Mouse (Mus musculus) kidney, adult 18-20 months (tissue): ENCODE measurements around the gene Card10.
A peak's percentile ranks its signal among the peaks of the same experiment; 100 is the strongest.

ENCODE experiments used
- DNase-seq: peaks from one replicate; pipeline ENCODE4 v3.0.0; 2021

The Card10 gene

DNA sequence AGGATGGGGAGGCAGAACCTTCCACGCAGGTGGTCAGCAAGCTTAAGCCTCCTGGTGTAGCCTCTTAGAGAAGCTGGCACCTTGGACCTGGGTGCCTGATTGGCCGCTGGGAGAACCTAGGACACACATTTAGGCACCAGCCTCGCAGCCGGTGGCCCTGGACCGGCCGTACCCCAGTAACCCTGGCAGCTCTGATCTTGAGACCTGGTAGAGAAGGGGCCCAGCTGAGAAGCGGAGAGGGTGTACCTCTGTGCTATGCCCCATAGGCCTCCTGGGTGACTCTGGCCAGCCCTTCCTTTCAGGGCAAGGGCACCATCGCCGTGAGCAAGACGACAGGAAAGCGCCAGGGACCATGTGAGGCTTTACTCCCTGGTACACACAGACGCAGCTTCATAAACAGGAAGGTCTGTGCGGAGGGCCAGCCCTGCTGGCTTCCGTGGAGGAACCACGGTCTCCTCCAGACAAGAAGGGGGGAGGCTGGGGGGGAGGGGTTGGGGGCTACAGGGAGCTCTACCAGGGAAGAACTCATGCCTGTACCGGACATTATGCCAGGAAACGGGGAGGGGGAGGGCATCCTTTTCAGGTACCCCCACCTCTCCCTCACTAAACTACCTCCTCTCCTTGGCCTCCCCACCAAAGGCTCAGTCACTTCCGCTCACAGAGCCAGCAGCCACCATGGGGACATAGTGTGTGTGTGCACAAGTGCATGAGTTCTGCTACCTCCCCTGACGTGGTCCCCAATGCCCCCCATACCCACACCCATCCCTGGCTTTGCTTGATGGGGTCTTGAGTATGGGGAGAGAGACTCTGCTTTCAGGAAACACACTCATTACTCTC is 31.1 kb downstream of the Card10 start:
- DNase-seq = peak; percentile 54

DNA sequence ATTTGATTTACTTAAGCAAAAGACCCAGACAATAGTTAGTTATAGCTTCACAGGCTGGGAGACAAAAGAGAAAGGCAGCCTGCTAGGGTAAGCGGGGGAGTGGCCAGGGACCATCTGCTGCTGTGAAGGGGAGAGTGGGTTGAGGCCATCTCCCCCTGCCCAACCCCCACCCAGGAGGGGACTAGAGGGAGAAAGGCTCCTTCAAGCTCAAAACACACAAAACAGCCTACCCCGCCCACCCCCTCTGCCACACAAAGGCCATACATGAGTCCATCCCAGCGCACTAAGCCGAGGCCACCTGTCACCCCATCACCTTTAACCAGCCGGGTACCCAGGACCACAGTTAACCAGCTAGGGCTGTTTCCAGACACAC is 31.9 kb downstream of the Card10 start:
- DNase-seq = no peak

DNA sequence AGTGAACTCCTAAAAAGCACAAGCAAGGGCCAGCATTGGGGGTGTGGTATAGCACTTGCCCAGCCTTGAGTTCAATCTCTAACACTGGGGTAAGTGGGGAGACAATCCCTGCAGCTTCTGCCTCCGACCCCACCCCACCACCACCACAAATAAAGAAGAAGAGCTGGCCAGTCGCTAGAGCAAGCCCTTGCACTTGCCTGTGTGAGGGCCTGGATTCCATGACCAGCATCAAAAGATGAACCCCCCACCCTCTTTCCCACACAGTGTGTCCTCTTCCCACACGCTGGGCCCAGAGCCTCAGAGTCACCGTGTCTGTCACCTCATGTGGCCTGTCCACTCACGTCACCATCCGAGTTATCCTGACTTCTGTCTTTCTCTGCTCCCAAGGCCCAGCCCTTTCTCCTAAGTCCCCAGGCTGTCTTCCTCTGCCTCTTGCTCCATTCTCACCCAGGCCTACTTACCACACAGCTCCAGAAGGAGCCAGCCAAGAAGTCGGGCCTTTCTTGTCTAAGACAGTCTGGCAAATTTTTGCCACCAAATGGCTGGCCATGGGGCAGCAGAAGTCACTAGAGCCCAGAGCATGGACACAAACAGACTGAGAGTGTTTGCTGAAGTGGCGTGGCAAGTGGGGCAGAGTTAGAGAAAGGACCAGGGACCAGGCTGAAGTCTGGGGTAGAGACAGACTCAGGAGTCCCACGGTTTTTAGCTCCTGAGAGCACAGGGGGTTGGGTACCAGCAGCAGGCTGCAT is 32.4 kb downstream of the Card10 start:
- no peak for DNase-seq

DNA sequence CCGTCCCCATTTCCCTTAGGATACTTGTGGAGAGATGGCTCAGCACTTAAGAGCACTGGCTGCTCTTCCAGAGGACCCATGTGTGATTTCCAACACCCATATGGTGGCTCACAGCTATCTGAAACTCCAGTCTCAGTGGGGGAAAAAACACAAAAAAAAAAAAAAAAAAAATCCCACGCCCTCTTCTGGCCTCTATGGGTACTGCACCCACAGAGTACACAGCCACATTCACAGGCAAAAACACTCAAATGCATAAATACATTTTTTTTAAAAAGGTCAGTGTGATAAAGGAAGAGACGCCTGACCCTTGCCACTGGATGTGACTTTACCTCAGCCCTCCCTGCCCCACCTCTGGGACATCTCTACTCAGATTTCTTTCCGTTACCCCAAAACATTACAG is 33.8 kb downstream of the Card10 start:
- no peak for DNase-seq

DNA sequence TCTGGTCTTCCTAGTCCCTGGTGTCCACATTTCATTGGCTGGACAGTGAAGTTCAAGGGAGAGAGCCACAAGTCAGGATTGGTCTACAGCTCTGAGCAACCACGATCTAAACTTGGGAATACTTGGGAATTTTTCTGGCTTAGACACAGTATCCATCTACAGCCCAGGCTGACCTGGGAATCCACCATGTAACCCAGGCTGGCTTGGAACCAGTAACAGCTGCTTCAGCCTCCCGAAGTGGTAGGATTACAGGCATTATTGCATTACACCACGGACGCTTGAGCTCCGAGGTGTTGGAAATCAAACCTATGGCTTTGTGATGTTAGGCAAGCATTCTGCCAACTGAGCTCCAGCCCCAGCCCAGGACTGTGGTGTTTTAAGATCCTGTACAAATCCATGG is 39.1 kb downstream of the Card10 start:
- no peak for DNase-seq

DNA sequence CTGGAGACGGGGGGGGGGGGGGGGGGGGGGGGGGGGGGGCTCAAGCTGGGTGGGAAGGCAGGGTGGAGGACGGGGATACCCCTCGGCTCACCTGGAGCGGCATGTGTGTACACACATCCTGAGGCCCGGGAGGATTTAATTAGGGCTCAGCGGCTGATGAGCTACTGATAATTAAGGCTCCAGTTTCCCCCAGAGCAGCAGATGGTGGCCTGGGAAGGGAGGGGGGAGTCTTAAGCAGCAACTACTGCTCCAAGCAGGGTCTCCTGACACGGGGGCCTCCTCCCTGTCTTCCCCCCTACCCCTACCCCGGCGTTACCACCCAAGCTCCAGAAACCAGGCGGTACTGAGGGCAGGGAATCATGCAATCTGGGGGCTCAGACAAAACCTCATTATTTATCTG is 39.6 kb downstream of the Card10 start:
- no peak for DNase-seq

DNA sequence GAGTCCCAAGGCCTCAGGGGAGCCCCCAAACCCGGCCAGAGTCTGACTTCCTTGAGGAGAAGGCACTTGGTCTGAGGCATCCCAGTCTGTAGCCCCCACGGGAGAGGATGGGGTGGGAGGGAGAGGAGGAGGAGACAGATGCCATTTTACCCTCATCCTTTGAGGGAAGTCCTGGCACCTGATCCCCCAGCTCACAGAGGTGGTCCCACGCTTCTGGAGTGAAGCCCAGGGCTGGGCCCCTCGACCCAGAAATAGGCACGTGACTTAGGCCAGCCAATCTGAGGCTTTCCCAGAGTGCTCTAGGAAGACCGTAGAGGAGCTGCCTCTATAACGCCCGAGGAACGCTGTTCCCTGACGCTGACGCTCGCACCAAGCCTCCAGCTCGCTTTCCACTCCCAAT is 41.7 kb downstream of the Card10 start:
- no peak for DNase-seq

DNA sequence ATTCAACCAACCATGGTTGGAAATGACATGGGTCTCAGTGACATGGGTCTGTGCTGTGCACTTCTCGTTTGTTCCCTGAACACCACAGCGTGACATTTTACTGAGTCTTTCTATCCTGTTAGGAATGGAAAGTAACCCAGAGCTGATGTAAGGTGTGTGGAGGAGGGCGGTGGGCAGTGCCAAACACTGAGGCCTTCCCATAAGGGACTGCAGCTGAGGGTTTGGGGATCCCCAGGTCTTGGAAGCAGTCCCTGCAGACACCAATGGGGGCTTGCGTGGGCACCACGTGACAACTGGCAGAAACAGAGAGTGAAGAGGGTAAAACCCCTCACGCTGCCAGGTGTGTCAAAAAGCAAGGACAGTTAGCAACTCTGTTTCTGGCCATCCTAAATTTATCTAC is 44.7 kb downstream of the Card10 start:
- DNase-seq = no peak

DNA sequence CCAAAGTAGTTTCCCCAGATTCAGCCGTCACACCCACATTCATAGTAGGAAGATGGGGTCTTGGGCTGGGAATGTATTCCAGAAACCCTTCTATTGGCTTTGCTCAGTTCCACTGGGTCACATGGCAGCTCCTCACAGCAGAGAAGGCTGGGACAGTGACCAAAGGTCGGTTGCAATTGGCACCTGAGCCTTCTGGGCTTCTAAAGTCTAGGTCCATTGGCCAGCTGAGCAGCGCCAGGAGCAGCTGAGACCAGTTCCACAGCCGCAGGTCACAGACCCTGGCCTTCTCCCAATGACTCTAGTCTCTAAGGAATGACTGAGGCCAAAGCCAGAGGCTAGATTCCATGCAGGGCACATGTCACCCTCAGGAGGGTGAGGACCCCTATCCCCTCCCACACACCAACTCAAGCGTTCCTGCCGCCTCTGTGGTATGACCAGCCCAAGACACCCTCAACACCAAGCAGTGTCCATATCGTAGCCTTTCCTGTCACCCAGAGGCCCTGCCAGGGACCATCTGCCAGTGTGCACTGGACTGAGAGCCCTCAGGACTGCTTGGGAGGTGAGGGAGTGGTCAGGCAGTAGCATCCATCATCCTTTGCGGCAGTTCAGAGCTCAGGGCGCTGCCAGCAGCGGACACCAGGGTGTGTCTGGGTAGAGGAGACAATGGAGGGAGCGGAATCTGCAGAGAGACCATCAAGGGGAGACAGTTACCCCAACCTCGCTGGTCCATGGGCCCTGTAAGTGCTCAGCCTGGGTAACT is 46.7 kb downstream of the Card10 start:
- peak; percentile 73 for DNase-seq

DNA sequence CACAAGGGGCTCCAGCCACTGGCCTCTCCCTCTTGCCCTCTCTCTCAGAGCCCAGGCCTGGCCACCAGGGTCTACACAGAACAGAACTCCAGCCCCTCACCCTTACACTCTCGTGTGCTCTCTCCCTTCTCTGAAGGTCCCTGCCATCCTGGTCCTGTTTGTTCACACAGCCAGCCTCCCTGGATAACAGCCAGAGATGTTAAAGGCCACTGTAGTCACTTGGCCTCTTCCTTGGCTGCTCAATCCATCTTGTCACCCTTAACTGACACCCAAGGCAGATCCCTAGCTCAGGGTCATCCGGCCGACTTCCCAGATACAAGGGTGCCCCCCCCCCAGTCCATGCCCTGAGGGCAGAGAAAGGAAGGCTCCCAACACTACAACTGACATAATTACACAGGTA is 47.6 kb downstream of the Card10 start:
- DNase-seq = peak; percentile 29

DNA sequence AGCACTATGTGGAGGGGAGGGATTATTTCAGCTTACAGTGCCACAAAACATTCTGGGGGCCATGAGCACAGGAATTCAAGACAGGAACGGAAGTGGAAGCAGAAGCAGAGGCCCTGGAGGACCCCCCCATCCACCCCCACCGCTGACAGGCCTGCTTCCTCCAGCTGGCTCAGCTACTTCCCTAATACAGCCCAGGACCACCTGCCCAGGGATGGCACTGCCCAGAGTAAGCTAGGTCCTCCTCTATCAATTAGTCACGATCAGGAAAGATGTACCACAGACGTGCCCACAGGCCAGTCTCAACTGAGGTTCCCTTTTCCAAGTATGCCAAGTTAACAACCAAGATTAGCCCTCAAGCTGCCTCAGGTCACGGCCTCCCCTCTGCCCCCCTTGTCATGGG is 48.7 kb downstream of the Card10 start:
- no peak for DNase-seq

DNA sequence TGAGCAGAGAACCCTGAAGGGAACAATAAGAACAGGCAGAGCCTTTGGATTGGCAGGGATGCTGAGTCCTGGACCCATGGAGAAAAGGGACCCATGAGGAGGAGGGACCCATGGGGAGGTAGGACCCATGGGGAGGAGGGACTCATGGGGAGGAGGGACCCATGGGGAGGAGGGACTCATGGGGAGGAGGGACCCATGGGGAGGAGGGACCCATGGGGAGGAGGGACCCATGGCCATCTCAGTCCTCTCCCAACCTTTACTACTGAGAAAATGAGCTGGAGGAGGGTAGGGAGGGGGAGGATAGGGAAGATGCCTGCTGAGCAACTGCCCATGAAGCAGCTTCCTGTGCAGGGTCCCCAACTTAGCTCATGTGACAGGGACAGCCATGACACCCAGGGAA is 49.9 kb downstream of the Card10 start:
- no peak for DNase-seq

DNA sequence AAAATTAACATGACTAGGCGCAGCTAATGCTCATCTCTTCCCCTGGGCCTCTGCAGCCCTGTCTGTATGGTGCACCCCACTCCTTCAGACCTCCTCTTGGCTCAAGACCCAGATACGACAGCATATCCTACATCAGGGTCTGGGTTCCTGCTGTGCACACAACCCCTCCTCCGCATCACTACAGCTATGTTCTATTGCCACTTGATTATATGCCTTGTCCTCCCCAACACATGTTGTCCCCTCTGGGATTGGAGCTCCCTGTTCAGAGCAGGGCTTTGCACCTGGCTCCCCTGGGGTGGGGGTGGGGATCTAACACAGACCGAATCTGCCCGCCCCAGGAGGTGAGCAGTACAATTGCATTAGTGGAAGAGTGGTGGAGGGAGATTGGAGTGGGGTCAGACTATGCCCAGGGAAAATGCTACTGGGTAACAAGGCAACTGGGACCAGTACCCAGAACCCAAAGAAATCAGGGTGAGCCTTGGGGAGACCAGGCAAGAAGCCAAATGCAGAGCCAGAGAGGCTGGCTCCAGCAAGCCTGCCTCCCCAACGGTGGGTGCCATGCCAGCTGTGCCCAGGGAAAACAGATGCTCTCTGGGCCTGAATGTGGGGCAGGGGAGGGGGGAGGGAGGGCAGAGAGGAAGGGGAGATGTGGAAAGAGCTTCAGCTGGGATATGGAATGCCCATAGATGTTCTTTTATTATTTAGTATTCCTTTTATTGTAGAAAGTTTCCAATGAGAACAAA is 52.1 kb downstream of the Card10 start:
- no peak for DNase-seq

DNA sequence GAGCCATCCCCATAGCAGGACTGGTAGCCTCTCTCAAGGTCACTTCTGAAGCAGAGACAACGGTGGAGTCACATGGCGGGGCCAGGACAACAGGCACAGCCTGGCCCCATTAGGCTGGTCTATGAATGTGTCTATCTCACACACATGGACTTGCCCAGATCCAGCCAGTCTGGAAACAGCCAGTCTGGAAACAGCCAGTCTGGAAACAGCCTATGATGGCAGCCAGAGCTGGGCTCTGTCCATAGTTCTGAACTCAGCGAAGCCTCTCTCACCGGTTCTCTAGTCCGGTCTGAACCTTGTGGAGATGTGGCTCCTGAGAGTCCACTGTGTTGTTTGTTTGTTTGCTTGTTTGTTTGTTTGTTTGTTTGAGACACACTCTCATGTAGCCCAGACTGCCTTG is 53.0 kb downstream of the Card10 start:
- peak; percentile 23 for DNase-seq

DNA sequence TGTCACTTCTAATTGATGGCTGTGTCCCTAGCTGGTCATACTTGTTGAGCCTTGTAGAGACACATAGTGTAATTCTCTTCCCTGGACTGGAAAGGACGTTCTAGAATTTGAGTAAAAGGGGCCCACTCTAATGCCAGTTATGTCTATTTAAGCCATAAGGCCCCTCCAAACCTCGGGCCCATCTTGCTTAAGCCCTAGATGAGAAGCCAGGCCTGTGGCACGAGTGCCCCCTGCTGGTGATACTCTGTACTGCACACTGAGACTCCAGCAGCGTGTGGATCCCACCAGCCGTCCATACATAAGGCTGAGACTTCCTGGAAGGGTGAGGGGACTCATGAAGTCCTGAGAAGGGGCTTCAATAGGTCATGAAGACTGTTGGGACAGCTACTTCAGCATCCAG is 58.6 kb downstream of the Card10 start:
- peak; percentile 84 for DNase-seq

DNA sequence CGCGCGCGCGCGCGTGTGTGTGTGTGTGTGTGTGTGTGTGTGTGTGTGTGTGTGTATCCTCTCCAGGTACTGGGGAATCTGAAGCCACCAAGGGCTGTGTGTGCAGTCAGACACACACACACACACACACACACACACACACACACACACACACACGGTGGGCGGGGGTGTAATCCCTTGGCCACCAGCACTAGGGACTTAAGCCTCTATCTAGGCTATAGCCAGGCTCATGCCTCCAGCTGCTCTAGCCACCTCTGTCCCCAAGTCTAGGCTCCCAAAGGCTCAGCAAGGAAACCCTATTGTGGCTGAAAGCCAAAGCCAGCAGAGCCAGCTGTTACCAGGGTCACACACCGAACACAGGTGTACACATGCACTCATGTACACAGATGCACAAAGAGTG is 60.0 kb downstream of the Card10 start:
- no peak for DNase-seq

DNA sequence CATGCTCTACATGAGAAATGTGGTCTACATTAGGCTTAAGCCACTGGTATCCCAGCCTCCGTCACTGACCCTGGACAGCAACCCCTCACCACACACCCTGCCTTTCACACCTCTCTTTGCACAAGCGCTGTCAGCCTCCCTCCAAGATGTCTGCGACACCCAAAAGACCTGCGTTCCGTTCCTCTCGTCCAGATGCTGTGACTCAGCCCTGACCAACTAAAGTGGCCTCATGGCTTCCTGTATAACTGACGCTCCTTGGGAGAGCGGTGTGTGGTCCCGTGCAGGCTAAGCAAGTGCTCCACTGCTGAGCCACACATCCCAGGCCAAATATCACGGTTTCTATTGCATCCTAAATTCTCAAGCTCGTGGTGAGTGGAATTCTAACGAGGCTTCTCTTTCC is 62.2 kb downstream of the Card10 start:
- no peak for DNase-seq

DNA sequence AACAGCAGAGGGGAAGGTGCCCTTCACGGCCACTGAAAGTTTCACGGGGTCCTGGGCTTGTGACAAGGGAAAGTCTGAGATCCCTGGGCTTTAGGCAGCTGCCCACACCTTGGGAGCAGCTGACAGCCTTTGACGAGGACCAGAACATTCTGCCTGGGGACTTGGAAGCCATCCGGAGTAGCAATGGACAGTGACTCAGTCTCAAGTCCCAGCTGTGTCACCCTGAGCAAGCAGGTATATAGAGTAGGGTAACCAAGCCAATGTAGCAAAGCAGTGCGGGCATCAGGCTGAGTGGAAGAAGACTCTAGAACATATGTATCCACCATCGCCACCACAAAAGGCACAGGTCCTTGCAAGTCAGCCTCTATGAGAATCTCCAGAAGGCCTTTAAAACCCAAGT is 65.7 kb downstream of the Card10 start:
- DNase-seq = no peak

DNA sequence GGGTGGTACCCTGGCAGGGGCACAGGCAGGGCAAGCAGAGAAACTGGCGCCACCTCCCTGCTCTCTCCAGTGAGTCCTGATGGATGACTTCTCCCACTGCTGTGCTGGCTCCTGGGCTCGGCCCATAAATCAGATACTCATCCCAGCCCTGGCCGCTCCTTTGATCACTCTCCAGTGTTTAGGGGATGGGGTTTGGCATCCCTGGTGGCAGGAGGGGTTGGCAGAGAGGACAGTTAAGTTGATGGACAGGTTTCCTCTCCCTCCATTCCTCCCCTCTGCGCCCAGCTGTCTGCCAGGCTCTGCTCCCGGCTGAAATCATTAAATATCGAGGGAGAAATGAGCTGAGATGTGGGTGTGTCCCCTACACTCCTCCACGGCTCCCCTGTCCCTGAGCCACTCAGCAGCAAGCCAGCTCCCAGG is 66.2 kb downstream of the Card10 start:
- DNase-seq = no peak

DNA sequence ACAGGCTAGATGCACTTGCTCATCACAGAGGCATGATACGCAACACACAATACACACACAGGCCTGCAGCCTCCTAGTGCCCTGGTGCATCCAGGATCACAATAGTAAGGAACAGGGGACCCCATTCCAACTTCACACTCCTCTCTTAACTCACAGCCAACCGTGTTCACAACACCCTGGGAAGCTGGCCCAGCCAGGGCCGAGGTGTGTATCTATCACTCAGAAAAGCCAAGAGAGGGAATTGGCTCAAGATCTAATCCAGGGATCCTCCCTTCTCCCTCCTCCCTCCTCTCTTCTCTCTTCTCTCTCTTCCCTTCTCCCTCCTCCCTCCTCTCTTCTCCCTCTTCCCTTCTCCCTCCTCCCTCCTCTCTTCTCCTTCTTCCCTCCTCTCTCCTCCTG is 66.7 kb downstream of the Card10 start:
- DNase-seq = no peak

DNA sequence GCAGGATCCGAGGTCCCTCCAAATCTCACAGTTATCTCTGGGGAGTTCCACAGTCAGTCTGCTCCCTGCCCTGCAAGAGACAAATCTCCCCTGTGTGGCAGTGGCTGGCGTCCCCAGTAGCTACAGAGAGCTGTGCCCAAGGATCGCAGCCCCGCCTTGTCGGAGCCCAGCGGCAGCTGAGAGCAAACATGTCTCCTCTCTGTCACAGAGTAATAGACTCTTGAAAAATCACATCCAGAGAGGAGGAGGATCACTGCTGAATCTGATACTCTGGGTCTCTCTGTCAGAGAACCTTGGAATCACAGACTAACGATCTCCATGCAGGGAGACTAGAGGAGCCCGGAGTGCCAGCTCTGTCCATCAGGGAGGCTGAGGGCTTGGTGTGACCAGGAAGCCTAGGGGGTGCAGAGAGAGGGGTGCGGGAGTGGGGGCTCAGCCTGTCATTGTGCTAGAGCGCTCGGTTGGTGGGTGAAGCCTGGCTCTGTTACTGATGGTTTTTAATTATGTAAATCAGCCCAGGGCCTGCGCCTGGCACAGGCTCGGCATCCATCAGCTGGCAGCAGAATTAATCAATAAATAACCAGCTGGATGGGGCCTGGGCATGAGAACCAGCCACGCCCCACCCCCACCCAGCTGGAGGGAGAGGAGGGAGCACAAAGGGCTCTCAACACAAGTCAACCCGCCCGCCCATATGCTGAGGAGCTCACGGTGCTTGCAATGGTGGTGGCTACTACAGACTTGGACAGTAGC is 67.2 kb downstream of the Card10 start:
- peak; percentile 36 for DNase-seq

DNA sequence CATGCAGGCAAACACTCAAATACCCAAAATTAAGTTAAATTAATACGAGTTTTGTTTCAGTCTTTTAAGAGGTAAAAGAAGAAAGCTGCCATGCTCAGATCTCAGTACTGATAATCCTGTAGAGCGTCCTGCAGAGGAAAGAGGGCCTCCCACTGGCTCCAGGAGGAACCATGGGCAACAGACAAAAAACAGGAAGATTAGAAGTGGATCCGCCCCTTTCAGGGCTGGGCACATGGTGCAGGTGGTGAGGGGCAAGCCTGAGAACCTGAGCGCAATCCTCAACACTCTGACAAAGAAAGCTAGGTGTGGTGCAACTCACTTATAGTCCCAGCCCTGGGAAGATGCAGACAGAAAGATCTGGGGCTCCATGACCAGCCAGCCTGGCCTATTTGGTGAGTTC is 71.0 kb downstream of the Card10 start:
- no peak for DNase-seq
